Mouse (Mus musculus) left cerebral cortex, adult 9 months (tissue): ENCODE measurements around the gene Fxyd3.

Source experiments
- DNase-seq, 2 experiments: peaks; one replicate each; pipeline ENCODE4 v3.0.0; 2022; ENCODE audit warnings: low spot score in 2 of 2

The Fxyd3 gene

DNA sequence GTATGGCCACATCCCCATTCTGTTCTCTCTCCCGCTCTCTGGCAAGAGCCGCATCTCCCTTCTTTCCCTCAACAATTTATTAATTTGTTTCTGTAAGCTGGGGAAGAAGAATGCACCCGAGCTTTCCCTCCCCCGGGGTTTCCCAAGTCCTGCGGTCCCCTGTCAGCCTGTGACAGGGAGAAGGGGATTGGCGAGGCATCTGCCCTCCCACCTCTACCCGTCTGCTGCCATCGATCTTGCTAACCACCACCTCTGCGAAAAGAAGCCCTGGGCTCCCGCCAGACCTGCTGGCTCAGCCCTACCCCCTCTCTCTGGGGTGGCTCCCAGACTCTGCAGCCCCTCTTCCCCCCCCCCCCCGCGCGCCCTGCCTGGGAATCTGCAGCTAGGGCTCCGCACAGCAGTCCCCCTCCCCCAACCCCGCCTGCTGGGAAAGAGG lies 26.6 kb downstream of the Fxyd3 start:
- DNase-seq: peak in 1 of 2 experiments; percentile 67

DNA sequence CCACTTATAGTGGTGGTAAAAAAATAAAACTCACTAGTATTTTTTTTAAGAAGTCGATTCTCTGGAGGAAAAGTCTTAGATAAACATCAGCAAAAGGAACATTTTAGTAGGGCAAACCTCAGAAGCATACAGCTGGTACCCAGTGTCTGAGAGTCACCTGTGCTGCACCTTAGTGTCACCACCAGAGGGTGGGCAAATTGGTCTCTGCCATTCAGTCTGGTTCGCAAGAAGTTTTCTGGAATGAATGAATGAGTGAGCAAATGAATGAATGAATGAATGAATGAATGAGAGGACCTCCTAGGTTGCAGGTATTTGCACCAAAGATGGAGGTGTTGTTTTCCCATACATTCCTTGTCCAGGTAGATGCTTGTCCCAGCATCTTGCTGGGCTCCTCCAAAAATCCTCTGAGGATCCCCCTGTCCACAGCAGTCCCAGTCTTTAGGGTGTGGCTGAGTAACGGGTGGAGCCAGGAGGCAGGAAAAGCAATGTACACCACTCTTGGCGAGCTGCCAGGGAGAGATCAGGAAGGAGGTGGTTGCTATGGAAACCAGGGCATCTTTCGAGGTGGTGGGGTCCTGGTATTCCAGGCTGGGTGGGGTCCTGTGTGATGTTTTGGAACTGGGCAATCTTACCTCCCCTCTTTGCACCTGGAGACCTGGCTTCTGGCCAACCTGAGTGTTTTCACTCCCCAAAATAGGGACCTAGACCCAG lies 27.2 kb downstream of the Fxyd3 start:
- peak in 1 of 2 experiments; percentile 62 for DNase-seq

GRCm38 (mm10) chr7:31042431-31042910 lies 34.0 kb downstream of the Fxyd3 start, which contains the start of gene Fxyd5:
Fxyd5 (minus strand) TSS chr7:31042481.
- no peak for DNase-seq

GRCm38 (mm10) chr7:31041662-31042315 lies 34.7 kb downstream of the Fxyd3 start:
- DNase-seq: no peak

GRCm38 (mm10) chr7:31041023-31041407 lies 35.5 kb downstream of the Fxyd3 start:
- DNase-seq: no peak

- DNase-seq: no peak
Measured at GRCm38 (mm10) chr7:31040281-31041022, 36.1 kb downstream of the Fxyd3 start.

- DNase-seq: no peak
Measured at GRCm38 (mm10) chr7:31039011-31039410, 37.5 kb downstream of the Fxyd3 start.

- no peak for DNase-seq
Measured at GRCm38 (mm10) chr7:31037675-31038074, 38.8 kb downstream of the Fxyd3 start.

DNA sequence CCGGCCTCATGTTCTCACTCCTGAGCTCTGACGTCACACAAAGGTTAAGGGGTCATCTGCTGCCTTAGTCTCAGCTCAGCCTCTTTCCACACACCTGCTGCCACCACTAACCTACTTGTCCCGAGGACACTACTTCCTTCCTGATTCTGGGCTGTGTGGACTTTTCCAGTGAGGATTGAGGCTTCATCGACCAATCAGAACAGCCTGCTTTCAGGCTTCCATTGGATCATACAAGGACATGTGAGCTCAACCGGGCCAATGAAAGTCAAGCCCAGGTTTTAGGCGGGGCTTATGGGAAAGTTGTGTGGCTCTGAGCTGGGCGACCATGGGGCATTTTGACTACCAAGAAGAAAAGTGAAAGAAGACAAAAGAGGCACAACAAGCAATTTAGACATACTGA lies 39.6 kb downstream of the Fxyd3 start:
- DNase-seq: no peak

- no peak for DNase-seq
Measured at GRCm38 (mm10) chr7:31035291-31035690, 41.2 kb downstream of the Fxyd3 start.

DNA sequence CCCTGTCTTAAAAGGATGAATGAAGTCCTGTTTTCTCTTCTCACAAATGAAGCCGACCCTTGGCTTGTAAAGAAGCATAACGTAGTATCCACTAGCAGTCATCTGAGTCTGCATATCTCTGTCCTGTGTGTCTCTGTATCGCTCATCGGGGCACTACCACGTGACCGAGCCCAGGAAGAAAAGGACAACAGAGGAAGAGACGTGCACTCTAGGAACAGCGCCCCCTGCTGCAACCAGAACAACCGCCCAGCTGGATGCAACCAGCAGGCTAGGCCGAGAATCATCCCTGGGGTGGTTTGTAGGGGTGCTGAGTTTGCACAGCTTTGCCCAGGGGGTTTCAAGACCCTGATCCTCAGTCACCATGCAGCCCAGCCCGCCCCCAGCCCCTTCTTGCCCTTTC lies 41.7 kb downstream of the Fxyd3 start:
- DNase-seq: no peak

DNA sequence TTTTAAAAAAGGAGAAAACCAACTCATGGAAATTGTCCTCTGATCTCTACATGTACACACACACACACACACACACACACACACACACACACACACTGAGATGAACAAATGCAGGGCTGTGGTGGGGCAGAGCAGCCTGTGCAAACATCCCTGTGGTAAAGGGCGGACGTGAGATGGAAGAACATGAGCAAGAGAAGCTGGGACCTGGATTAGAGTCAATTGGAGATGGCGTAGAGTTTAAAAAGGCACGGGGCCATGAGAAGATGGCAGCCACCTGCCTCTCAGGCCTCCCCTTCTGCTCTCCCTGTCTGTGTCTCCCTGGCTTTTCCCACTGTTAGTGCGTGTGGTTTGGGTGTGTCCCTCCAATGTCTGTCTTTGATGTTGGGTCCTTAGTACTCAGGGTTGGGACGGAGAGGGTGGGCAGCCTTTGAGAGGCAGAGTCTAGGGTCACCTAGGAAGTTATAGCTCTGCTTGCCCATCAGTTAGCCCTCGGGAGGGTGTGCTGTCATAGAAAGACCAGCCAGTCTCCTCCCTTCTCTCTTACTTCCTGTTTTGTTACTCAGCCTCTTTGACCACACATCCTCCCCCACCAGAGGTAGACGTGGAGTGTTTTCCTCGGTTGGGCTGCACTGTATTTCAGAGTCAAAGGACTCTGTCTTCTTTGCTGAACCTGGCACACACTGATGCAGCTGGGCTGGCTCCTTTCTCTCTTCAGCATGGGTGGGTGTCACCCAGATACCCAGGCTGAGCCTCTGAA lies 42.9 kb downstream of the Fxyd3 start:
- DNase-seq: no peak

GRCm38 (mm10) chr7:31031731-31032130 lies 44.8 kb downstream of the Fxyd3 start:
- no peak for DNase-seq

- no peak for DNase-seq
Measured at GRCm38 (mm10) chr7:31030717-31031116, 45.8 kb downstream of the Fxyd3 start.

- no peak for DNase-seq
Measured at GRCm38 (mm10) chr7:31028609-31029008, 47.9 kb downstream of the Fxyd3 start.
